Mouse (Mus musculus): ENCODE data around the gene Appbp2.

Gene Appbp2

DNA sequence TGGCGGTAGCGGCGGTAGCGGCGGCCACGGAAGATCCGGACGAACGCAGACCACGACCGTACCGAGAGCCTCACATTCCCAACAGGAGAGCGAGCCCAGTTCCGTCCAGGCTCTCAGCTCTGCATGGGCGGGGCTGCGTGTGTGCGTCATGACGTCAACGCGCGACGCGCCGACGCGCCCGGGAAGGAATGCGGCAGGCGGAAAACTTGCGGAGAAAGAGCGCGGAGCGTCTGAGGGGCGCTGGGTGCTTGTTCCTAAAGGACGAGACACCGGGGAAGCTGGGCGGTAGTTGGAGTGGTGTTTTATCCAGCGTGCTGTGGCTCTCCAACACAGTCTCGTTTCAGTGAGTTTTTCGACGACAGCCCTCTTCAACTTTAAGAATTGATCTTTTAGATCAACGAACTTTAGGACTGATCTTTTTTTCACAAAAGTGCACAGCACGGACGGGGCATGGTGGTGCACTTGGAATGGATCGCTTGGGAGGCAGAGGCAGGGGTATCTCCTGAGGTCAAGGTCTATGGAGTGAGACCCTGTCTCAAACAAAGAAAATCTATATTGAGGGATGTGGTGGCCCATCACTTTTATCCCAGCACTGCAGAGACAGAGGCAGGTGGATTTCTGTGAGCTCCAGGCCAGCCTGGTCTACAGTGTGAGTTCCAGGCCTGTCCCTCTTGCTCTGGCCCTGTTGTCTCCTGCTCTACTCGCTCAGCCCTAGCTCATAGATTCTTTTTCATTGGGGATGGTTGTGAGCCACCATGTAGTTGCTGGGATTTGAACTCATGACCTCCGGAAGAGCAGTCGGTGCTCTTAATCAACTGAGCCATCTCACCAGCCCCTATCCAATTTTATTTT is at the start of gene Appbp2:
Appbp2 (minus strand) TSS at position 141 of the 852 bp plus-strand sequence.
- peak; percentile 87 to 90 for DNase-seq (ENCODE audit: low spot score in 2 of 2)

DNA sequence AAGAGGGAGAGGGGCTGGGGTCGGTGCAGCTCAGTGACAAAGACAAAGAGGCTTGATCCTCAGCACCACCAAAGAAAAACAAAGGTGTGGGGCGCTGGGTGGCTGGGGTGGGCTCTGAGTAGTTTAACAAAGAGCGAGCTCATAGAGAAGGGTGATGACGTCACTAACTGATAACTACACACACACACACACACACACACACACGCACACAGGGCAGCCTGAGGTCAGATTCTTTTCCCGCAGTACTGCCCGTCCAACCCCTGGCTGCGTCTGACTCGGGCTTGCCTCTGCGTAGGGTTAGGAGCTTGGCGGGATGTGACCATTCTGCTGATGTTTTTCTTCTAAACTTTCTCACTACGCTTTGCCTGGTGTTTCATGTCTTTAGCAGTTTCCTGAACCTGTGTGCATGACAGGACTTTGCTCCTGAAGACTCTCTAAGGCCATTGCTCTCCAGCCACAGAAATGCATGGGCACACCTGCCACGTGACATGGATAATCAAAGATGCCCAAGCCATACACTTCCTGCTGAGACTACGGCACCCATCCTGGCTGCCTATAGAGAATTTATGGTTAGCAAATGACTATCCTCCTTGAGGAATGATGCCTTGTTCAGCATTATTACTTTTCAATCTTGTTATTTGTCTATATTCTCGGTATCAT is 46.4 kb upstream of the Appbp2 start:
- DNase-seq (ENCODE audit: low spot score in 2 of 2) = no peak

DNA sequence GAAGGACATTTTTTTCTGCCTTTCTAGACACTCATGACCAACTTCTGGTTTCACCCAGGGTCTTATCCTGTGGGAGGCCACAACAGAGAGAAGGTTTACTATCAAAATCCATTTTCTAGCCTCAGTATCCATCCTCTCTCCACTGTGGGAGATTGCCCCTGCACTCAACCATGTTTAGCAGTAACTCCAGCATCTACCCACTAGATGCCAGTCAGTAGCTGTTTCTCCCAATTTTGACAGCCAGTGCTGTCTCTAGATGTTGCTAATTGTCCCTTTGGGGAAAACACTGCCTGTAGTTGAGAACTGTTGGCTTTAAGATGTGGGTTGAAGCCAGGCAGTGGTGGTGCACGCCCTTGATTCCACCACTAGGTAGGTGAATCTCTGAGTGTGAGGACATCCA is 43.2 kb upstream of the Appbp2 start:
- DNase-seq (ENCODE audit: low spot score in 2 of 2) = no peak

DNA sequence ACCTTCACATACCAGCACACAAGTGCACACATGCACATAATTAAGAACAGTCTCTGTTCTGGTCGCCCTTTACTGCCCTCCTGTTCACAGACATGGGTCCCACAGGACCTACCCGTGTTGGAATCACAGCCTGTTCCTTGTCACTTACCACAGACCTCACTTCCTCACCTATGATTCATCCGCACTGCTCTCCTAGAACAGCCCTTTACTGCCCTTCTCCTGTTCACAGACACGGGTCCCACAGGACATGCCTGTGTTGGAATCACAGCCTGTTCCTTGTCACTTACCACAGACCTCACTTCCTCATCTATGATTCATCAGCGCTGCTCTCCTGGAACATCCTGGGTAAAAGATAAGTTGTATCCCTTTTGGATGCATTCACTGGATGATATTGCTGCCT is 42.7 kb upstream of the Appbp2 start:
- DNase-seq (ENCODE audit: low spot score in 2 of 2) = no peak

DNA sequence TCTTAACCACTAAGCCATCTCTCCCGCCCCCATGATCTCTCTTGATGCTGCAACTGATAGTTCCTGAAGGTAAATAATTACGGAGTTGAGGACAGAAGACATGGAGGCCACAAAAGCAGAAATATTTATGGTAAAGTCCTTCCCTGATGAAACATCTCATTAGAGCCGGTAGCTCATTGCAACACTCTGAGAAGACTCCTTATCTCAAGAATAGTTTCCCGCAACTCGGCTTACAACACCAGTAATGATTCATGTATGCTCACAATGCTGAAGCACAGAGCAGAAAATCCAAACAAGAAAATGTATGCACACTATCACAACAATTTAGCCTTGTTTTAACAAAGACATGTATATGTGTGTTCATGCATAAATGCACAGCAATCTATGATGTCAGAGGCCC is 40.2 kb upstream of the Appbp2 start:
- DNase-seq (ENCODE audit: low spot score in 2 of 2) = no peak

DNA sequence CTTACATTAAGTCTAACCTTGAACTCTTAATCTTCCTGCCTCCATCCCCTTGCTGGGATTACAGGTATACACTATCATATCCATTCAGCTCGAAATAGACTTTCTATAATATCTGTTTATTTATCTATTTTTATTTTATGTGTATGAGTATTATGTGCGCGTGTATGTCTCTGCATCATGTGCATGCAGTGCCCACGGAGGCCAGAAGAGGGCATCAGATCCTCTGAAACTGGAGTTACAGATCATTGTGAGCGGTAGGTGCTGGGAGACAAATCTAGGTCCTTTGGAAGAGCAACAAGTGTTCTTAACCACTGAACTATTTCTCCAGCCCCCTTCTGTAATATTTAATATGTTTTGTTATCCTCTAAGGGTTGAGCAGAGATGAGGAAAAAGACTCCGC is 38.4 kb upstream of the Appbp2 start:
- no peak for DNase-seq (ENCODE audit: low spot score in 2 of 2)

DNA sequence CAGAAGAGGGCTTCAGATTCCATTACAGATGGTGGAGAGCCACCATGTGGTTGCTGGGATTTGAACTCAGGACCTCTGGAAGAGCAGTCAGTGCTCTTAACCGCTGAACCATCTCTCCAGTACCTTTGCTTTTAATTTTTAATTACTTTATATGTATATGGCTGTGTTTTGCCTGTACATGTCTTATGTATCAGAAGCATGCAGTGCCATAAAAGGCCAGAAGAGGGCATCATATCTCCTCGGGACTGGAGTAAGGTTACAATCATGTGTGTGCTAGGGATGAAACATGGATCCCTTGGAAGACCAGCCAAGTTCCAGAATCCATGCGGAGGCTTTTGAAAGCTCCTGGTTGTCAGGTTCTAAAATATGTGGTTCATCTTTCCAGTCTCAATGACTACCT is 35.7 kb upstream of the Appbp2 start:
- peak in 1 of 2 experiments; percentile 17 for DNase-seq (ENCODE audit: low spot score in 2 of 2)

DNA sequence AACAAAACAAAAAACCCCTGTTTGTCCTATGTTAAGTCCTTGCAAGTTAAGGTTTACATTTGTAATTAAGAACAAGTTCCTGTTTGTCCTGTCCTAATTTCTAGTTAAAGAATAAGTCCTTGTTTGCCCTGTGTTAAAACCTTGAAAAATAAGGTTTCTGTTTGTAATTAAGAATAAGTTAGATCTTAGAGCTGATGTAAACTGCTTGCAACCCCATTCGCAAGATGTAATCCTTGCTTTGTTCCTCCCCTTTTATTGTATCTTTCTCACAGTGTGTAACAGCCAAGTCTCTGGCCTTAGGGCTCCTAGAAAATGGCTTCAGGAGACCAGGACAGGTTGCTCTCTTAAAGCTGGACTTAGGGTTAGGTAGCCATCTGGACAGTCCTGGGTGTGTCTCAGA is 32.5 kb upstream of the Appbp2 start:
- no peak for DNase-seq (ENCODE audit: low spot score in 2 of 2)

DNA sequence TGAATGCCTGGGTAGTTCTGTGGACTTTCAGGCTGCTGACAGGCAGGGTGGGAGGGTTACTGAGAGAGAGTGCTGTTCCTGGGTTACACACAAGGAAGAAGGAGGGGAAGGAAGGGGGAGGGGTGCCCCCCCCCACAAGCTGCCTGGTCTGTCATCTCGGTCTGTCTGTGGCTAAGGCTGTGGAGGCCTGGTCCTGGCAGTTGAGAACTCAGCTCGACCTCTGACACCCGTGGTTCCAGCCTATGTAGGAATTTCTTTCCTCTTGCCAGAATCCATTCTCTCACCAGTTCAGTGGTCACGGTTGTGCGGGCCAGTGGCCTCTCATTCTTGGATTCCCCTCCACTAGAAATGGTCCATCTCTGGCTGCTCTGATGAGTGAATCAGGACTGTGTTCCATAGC is 29.7 kb upstream of the Appbp2 start:
- no peak for DNase-seq (ENCODE audit: low spot score in 2 of 2)

DNA sequence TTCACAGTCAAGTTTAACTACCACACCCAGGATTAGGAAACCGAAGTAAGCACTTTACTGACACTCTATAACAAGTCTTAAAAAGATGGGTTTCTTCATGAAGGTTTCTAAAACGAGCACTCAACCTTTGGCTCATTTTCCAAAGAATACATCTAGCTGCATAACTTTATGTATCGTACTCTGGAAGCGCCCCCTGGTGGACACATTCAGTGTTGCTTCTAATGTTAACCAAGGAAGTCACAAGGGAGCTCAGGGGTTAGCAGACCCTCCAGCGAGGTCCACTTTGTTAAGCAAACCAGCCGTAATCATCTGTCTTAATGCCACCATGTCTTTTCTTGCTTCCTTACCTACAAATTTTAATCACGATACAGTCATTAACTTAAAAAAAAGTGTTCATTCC is 26.3 kb upstream of the Appbp2 start:
- DNase-seq (ENCODE audit: low spot score in 2 of 2) = peak; percentile 62 to 73

DNA sequence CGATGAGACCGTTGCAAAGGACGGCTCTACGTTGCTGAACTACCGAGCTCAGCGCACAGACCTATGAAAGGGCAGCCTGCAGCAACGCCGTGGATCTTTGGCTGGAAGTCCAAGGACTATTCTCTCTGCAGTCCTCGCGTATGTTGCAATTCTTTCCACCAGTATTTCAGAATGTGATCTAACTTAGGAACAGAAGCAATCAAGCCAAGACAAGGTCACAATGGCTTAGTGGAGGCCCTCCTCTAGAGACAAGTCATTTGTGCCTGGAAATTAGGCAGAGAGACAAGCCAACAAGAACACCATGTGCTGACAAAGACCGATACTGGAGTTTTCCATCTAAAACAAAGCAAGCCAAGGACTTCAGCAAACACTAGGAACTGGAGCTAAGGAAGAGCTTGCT is 24.0 kb upstream of the Appbp2 start:
- no peak for DNase-seq (ENCODE audit: low spot score in 2 of 2)

DNA sequence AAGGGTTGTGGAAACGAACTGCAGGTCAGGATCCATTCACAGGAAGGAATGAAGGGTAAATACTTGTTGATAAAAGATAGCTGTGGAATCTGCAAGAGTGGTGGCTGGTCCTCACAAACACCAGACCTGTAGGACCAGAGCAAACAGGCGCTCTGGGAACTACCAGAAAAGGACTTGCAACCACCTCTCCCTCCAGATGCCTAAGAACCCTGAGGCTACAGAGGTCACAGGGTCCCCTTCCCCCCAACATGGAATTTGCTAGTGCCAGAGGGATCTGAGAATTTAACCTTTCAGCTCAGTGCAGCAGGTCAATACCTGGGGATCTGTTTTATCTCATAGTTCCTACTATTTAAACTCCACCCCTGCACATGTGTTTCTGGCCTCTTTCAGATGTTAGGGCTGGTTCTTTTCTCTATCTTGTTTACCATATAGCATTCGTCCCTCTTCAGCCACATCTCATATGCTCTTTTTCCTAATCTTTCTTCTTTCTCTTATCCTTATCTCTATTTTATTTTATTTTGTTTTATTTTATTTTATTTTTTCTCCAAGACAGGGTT is 20.6 kb upstream of the Appbp2 start:
- no peak for DNase-seq (ENCODE audit: low spot score in 2 of 2)

DNA sequence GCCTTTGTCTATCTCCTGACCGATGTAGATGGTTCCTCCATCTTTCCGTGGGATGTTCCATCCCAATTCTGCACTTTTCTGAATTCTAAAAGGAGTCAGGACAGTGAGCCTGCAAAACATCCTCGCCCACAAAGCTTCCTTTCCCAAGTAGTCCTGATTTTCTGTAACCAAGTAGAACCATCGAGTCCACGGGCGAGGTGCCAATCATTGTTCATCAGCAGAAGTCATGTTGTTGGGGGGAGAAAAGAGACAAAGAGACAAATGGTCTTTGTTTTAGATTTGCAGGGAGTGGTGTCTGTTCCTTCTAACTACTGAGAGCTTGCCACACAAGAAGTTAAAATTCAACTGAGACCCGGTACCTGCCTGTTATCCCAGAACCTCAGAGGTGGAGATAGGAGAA is 18.7 kb upstream of the Appbp2 start:
- no peak for DNase-seq (ENCODE audit: low spot score in 2 of 2)

DNA sequence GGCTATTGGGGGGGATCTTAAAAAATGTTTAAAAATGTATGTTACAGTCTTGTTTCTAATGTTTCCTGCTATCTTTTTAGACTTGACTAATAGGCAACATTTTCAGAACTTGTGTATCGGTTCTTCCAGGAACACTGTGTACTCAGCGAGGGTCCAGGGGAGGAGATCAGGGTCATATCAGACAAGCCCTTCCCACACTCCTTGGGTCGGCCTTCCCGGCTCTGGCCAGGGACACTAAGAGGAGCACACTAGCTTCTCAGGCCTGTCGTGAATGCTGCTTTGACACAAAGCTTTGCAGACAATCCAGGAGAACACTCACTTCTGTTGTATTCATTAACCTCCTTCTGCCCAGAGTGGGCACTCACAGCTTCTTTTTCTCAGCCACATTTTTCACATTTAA is 18.1 kb upstream of the Appbp2 start:
- DNase-seq (ENCODE audit: low spot score in 2 of 2) = no peak

DNA sequence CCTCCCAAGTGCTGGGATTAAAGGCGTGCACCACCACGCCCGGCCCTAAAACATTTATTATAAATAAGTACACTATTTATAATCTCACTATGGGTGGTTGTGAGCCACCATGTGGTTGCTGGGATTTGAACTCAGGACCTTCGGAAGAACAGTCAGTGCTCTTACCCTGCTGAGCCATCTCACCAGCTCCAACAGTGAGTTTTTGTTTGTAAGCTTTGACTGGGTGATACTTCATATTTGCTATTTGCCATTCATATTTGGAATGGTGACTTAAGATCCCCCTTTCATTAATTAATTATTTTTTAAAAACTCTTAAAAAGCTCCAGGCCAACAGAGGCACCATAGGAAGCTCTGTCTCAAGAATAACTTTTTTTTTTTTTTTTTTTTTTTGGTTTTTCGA is 17.0 kb upstream of the Appbp2 start:
- DNase-seq (ENCODE audit: low spot score in 2 of 2) = no peak

DNA sequence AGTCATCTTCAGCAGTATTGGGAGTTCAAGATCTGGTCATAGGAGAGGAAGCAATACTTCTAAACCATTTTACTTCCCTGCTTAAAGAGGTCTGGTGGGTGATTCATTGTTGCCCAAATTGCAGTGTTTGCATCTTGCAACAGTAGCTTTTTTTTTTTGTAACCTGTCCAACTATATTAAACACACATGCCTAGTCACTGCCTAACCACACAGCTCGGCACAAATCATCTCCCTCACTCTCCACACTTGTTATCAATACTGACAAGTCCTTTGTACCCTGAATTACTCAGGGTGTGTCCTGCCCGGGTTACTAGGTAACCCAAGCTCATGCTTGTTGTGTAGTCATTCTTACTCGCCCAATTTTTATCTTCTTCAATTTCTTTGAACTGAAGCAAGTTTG is 15.5 kb upstream of the Appbp2 start:
- no peak for DNase-seq (ENCODE audit: low spot score in 2 of 2)

DNA sequence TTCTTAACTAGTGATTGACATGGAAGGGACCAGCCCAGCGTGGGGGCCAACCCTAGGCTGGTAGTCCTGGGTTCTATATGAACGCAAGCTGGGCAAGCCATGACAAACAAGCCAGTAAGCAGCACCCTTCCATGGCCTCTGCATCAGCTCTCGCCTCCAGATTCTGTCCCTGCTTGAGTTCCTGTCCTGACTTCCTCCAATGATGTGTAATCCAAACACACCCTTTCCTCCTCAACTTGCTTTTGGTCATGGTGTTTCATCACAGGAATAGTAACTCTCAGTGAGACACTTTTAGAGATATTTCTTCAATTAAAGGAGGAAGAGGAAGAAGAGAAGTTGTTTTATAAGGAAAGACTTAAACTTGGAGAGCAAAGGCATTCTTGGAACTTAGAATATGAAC is 14.4 kb upstream of the Appbp2 start:
- DNase-seq (ENCODE audit: low spot score in 2 of 2) = no peak

DNA sequence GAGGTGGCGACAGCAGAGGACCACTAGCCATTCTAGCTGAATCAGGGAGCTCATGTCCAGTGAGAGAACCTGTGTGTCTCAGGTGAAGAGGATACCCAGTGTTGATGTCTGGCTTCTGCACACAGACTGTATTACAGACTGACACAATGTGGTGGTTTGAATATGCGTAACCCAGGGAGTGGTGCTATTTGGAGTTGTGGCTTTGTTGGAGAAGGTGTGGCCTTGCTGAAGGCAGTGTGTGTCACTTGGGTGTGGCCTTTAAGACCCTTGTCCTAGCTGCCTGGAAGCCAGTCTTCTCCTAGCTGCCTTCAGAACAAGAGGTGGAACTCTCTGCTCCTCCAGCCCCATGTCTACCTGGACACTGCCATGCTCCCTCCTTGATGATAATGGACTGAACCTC is 13.2 kb upstream of the Appbp2 start:
- DNase-seq (ENCODE audit: low spot score in 2 of 2) = no peak

DNA sequence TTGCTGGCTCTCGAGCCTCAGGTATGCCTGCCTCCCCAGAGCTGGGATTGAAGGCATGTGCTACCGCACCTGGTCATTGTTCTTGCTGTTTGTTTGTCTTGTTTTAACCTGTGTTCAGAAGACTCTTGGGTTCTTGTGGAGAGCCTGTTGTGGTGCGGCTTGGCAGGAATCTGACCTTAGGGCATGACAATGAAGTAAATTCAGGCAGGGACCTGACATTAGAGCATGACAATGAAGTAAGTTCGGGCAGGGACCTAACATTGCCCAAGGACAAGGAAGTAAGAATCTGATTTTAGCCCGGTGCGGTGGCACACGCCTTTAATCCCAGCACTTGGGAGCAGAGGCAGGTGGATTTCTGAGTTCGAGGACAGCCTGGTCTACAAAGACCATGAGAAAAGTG is 6.3 kb upstream of the Appbp2 start:
- no peak for DNase-seq (ENCODE audit: low spot score in 2 of 2)

DNA sequence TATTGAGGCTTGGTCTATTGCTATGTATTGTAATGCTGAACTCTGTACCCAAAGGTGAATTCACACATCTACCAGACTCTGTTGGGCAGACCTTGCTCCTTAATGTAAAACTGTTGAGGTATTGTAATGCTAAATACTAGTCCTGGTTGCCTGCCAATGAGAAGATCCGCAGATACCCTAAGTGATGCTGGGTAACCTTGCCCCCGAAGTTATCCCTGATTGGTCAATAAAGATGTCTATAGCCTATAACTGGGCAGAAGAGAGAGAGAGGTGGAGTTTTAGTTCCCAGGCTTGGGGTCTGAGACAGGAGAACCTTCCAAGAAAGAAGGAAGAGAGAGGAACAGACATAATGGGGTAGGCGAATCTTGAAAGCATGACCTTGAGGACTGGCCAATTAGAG is 5.3 kb upstream of the Appbp2 start:
- DNase-seq (ENCODE audit: low spot score in 2 of 2) = no peak

DNA sequence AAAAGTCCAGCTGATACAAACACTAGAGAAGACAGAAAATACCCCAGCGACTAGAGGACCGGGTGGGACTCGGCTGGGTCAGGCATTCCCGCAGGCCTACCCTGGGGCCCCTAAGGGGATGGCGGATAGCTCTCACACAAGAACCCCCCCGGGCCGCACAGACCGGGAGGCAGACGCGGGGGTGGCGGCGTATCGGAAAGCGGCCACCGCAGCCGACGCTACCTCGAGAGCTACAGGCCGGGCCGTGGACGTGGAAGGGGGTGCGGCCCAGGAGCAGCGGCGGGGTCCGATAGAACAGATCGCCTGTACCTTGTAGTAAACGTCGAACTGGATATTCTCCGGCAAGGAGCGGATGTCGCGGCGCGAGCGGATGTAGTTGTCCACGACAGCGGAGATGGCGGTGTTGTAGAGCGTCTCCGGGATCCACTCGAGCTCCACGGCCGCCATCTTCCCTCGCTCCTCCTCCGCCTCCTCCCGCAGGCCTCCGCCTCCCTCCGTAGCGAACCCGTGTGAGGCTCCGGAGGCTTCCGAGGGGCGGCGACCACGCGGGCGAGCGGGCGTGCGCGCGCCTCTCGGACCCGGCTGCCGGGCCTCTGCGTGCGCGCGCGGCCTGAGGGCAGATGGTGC is 454 bp downstream of the Appbp2 start:
- peak; percentile 82 to 83 for DNase-seq (ENCODE audit: low spot score in 2 of 2)

DNA sequence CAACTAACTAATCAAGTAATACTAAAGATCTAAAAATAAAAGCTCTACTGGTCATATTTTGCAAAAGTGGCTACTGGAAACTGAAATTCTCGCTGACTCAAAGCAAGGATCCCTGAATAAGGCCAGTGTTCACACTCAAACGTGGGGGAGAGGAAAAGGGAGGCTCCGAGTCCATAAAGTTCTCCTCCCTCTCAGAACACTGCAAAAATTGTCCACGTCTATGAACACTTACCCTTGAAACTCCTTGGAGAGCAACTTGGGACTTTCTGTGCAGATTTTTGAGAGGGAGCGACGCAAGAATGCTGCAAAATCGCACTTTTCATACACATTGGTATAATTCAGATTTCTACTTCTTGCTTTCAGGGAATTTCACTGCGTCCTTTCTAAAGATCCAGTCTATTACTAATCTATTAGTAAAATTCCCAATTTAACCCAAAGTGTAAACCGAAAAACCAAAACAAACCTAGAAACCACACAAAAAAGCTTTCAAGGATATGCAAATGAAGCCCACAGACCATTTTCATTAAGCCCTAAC is 1.2 kb downstream of the Appbp2 start:
- DNase-seq (ENCODE audit: low spot score in 2 of 2) = no peak
